Mouse (Mus musculus) hindbrain, embryonic 16.5 days (tissue): ENCODE results near the gene Frmd4b. TPM values are rescaled to one million over a fixed set of nuclear protein-coding genes. Genes with fewer than 3 reads are reported as not detected.

Experiments
- ATAC-seq: fragments of 200-750 bp; cut with Nextera tagmentation; 2 replicates; pipeline ENCODE4 v1.8.0; 2017; ENCODE audit warnings: moderate TSS enrichment, moderate library complexity
- H3K27ac ChIP-seq: fragments of 300-500 bp; sonication (generic); 2 replicates; pipeline ENCODE4 v1.5.1; 2014; ENCODE audit warnings: low read depth, mild to moderate bottlenecking, control low read depth, low read length, moderate library complexity
- H3K27me3 ChIP-seq: fragments of 300-500 bp; sonication (generic); replicated peaks from 2 replicates; pipeline ENCODE4 v1.6.1; 2014; ENCODE audit warnings: low read length; ENCODE audit not compliant: control insufficient read depth, insufficient read depth
- H3K36me3 ChIP-seq: fragments of 300-500 bp; sonication (generic); 2 replicates; pipeline ENCODE4 v1.6.1; 2014; ENCODE audit warnings: mild to moderate bottlenecking, low read length, moderate library complexity, mixed read lengths; ENCODE audit not compliant: control insufficient read depth, insufficient read depth
- H3K4me1 ChIP-seq: fragments of 300-500 bp; sonication (generic); 2 replicates; pipeline ENCODE4 v1.6.1; 2014; ENCODE audit warnings: low read depth, low read length; ENCODE audit not compliant: control insufficient read depth, insufficient read depth
- H3K4me2 ChIP-seq: fragments of 300-500 bp; sonication (generic); 2 replicates; pipeline ENCODE4 v1.6.1; 2014; ENCODE audit warnings: mild to moderate bottlenecking, low read length, control low read depth, moderate library complexity
- H3K4me3 ChIP-seq: fragments of 300-500 bp; sonication (generic); 2 replicates; pipeline ENCODE4 v1.5.1; 2014; ENCODE audit warnings: mild to moderate bottlenecking, low read length, control low read depth, moderate library complexity
- H3K9ac ChIP-seq: fragments of 300-500 bp; sonication (generic); 2 replicates; pipeline ENCODE4 v1.6.1; 2014; ENCODE audit warnings: low read depth, mild to moderate bottlenecking, control low read depth, low read length, moderate library complexity
- H3K9me3 ChIP-seq: fragments of 300-500 bp; sonication (generic); 2 replicates; pipeline ENCODE4 v1.6.1; 2014; ENCODE audit warnings: mild to moderate bottlenecking, low read length, moderate library complexity; ENCODE audit not compliant: control insufficient read depth
- WGBS: fragments of 180-500 bp; shearing (Covaris S2); extraction: QIAGEN DNeasy Blood & Tissue Kit; methylation state at CpG from one replicate; pipeline ENCODE4 v1.1.7; 2014; 5-methylcytosine and 5-hydroxymethylcytosine counted together
- polyA plus RNA-seq: library from polyadenylated mRNA; unstranded; fragments of >200 nt; fragmentation: Nextera tagmentation; extraction: Ambion mirVana; gene quantifications from 2 replicates; pipeline ENCODE4 v1.2.1, GENCODE M21; 2015

Gene Frmd4b
- polyA plus RNA-seq, 1 experiment from 2014 or later = 15.8 TPM

DNA sequence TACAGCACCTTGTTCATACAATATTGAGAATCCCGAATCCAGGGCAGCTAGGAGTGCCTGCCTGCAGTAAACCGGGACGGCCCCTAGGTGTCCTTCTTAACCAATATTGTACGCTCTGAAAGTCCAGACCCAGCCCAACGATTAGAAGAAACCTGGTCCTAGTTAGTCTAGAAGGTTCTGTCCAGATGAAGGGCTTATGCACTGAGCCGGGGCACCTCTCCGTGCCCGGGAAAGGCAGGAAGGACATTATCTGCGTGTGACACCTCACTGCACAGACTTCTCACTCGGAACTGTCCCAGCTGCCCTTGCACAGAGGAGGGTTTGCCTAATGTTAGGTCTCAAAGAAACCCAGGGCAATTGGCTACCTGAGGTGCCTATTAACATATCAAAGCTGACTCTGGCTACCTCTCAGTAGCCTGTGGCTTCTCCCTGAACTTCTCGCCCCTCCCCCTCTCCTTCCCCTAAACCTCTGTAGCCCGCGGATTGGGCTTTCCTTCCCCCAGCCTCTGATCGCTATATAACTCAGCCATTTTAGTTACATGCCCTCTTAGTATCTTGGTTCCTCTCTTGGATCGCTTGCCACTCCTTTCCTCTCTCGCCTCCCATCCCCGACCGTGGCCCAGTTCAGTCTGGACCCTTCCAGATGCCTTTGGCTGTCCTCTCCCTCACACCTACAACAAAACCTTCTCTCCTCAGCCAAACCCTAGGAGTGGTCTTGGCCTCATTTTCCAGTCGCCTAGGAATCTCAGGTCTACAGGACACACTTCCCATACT, 339.1 kb downstream of the Frmd4b start:
- 4% methylated on average over 19 of the region's 19 CpGs for WGBS
- H3K4me2 ChIP-seq = peak overlapping the region; percentile 66
- H3K27me3 ChIP-seq = no peaks in the 10 kb centered on the region
- H3K4me1 ChIP-seq = peaks cover 13% of the 10 kb centered on the region
- no peak overlapping the region for H3K27ac ChIP-seq
- no peaks in the 10 kb centered on the region for H3K36me3 ChIP-seq
- H3K9ac ChIP-seq = peak overlapping the region; percentile 59
- no peaks in the 10 kb centered on the region for H3K9me3 ChIP-seq
- ATAC-seq = peak; percentile 83
- H3K4me3 ChIP-seq = peak overlapping the region; percentile 26

- 51% methylated on average over 5 of the region's 5 CpGs for WGBS
- Histone ChIP-seq H3K4me3 (no peak overlapping the region), H3K4me1 (peaks cover 13% of the 10 kb centered on the region), H3K27ac (no peak overlapping the region), H3K36me3 (no peaks in the 10 kb centered on the region), H3K4me2 (no peak overlapping the region), H3K9me3 (no peaks in the 10 kb centered on the region), H3K9ac (no peak overlapping the region), H3K27me3 (no peaks in the 10 kb centered on the region)
- ATAC-seq = no peak
These were observed 340.3 kb downstream of the Frmd4b start for GRCm38 (mm10) chr6:97276890-97277497.

DNA sequence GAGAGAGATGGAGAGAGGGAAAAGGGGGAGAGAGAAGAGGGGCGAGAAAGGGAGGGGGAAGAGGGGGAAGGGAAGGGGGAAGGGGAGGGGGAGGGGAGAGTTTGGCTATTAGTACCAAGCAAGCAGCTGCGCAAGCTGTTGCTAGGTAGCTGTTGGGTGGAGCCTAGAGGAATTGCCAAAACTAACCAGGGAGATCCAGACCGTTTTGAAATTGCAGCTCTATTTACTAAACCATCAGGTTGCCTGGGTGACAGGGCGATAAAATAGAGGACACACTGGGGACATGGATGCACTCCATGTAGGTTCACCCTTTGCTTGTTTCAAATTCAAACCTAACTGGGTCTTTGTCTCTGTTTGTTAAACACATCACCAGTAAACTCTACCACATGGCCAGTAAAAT, 341.0 kb downstream of the Frmd4b start:
- H3K4me2 ChIP-seq = peak overlapping the region; percentile 19
- H3K27ac ChIP-seq = no peak overlapping the region
- ATAC-seq = no peak

DNA sequence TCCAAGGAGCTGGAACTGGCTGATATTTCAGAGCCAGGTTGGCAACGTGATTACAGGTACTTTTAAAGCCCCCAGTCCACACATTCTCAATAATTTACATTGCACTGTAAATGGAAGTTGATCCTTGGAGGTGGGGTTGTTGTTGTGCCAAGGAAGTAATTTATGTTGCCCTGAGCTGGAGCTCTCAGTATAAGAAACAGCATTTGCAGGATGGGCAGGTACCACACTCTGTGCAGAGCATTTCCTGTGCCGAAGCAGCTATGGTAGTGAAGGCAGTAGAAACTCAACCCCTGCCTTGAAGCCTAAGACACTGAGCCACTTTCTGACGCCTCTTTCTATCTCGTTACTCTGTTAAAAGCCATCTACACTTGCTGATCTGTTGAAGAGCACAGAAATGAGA, 341.6 kb downstream of the Frmd4b start:
- 0 out of 2 replicates have a peak overlapping the region, but pooled peaks have one; percentile 5 for H3K9ac ChIP-seq
- H3K9me3 ChIP-seq = no peaks in the 10 kb centered on the region
- no peak overlapping the region for H3K4me3 ChIP-seq
- H3K4me1 ChIP-seq = peaks cover 13% of the 10 kb centered on the region
- no peak overlapping the region for H3K27ac ChIP-seq
- H3K36me3 ChIP-seq = no peaks in the 10 kb centered on the region
- 48% methylated on average over 4 of the region's 4 CpGs for WGBS
- no peak for ATAC-seq
- H3K27me3 ChIP-seq = no peaks in the 10 kb centered on the region
- peak overlapping the region; percentile 19 for H3K4me2 ChIP-seq

More for the DNA sequence above, 341.0 kb downstream of the Frmd4b start:
- Histone ChIP-seq H3K4me3 (no peak overlapping the region), H3K27me3 (no peaks in the 10 kb centered on the region), H3K36me3 (no peaks in the 10 kb centered on the region), H3K9me3 (no peaks in the 10 kb centered on the region), H3K4me1 (peaks cover 13% of the 10 kb centered on the region), H3K9ac (no peak overlapping the region)
- 19% methylated on average over 4 of the region's 4 CpGs for WGBS

GRCm38 (mm10) chr6:97273777-97274176, 343.6 kb downstream of the Frmd4b start:
- Histone ChIP-seq H3K9ac (no peak overlapping the region), H3K4me1 (peaks cover 13% of the 10 kb centered on the region), H3K27me3 (no peaks in the 10 kb centered on the region), H3K36me3 (no peaks in the 10 kb centered on the region), H3K4me3 (no peak overlapping the region), H3K9me3 (no peaks in the 10 kb centered on the region), H3K27ac (no peak overlapping the region), H3K4me2 (no peak overlapping the region)
- WGBS = 77% methylated on average over 3 of the region's 3 CpGs
- ATAC-seq = no peak

DNA sequence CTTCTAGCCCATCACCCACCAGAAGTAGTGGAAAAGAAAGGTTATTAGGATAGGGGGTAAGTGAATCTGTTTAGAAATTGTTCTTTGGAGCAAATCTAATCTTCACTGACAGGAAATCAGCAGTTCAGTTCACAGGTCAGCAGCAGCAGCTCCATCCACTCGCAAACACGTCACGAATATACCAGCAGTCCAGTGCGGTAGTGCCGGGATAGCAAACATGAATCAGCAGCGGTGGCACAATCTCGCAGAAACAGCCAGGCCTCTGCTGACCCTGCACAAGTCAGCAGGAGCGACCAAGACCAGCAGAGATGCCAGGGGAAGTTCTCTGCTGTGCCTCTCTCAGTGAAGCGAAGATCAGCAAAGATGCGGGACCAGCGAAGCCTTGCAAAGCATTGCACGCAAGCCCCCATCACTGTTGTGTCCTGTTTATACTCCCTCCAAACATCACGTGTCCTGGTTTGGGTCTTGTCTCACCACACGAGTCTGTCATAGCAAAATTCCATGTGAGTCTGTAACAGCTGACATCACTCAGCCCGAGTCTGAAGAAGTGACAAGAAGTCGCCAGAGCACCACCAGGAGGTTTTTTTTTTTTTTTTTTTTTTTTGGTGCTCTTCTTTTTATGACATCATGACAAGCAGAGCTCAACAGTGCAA, 344.2 kb downstream of the Frmd4b start:
- H3K9ac ChIP-seq = no peak overlapping the region
- H3K4me1 ChIP-seq = peaks cover 9% of the 10 kb centered on the region
- 87% methylated on average over 16 of the region's 16 CpGs for WGBS
- H3K36me3 ChIP-seq = no peaks in the 10 kb centered on the region
- ATAC-seq = no peak
- H3K4me3 ChIP-seq = no peak overlapping the region
- H3K4me2 ChIP-seq = no peak overlapping the region
- no peaks in the 10 kb centered on the region for H3K27me3 ChIP-seq
- no peak overlapping the region for H3K27ac ChIP-seq
- H3K9me3 ChIP-seq = no peaks in the 10 kb centered on the region

DNA sequence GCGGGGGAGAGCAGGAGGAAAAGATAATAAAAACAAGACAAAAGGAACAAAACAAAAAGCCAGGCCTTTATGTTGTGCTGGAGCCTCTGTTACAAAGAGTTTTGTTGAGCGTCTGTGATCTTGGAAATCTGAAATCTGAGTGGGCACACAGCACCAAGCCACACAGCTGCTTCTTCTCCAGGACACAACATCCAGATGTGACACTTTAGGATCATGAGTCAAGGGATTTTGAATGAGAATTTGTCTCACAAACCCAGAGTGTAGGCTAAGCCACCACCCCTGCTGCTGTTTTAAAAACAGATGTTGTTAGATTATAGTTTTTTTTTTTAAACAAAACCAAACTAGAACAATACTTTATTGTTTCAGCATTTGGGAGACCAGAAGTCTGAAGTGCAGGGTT, 345.0 kb downstream of the Frmd4b start:
- Histone ChIP-seq H3K4me1 (peaks cover 7% of the 10 kb centered on the region; the same call in 1 of the 2 replicates), H3K36me3 (no peaks in the 10 kb centered on the region), H3K9me3 (no peaks in the 10 kb centered on the region), H3K9ac (no peak overlapping the region), H3K4me2 (no peak overlapping the region), H3K27ac (no peak overlapping the region), H3K4me3 (no peak overlapping the region), H3K27me3 (no peaks in the 10 kb centered on the region)
- WGBS = 60% methylated on average over 2 of the region's 2 CpGs
- ATAC-seq = no peak

DNA sequence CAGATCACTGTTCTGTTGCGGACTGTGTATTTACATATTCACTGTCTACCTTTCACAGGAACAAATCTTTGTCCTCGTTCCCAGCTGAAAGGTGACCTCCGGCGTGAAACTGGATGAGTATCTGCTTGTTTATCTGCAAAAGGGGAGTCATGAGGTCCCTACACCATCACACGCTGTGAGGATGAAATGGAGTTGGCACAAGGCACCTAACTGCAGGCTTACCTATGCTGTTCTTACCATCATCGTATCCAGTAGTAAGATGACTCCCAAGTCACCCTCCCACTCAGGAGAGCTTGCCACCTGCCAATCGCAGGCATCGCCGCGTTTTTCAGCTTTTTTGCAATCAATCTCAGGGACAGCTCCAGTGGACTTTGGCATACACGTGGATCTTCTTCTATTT, 347.7 kb downstream of the Frmd4b start:
- Histone ChIP-seq H3K27ac (no peak overlapping the region), H3K27me3 (no peaks in the 10 kb centered on the region), H3K36me3 (no peaks in the 10 kb centered on the region), H3K4me3 (no peak overlapping the region), H3K9me3 (no peaks in the 10 kb centered on the region), H3K4me2 (no peak overlapping the region), H3K4me1 (no peaks in the 10 kb centered on the region), H3K9ac (no peak overlapping the region)
- 75% methylated on average over 11 of the region's 11 CpGs for WGBS
- no peak for ATAC-seq

- no peaks in the 10 kb centered on the region for H3K36me3 ChIP-seq
- H3K4me1 ChIP-seq = no peaks in the 10 kb centered on the region
- no peak overlapping the region for H3K9ac ChIP-seq
- no peak overlapping the region for H3K27ac ChIP-seq
- H3K27me3 ChIP-seq = no peaks in the 10 kb centered on the region
- H3K9me3 ChIP-seq = no peaks in the 10 kb centered on the region
- ATAC-seq = no peak
- H3K4me2 ChIP-seq = no peak overlapping the region
- 98% methylated on average over 2 of the region's 2 CpGs for WGBS
- no peak overlapping the region for H3K4me3 ChIP-seq
These were observed 350.2 kb downstream of the Frmd4b start for GRCm38 (mm10) chr6:97267132-97267531.
